Mouse (Mus musculus) MEL (cell line): ENCODE results near the gene Uxs1.

Experiments used
- CTCF ChIP-seq, 3 experiments: IDR thresholded peaks in 2 of 3; conservative IDR thresholded peaks in 1 of 3; 2 replicates each; pipeline ENCODE4 v1.5.1; 2011 to 2012; ENCODE audit warnings: low read length in 3 of 3, low read depth in 2 of 3, mild to moderate bottlenecking in 2 of 3, improper control_type of control experiment in 1 of 3, inconsistent platforms in 1 of 3, mixed read lengths in 1 of 3, moderate library complexity in 1 of 3; ENCODE audit not compliant: control insufficient read depth in 1 of 3, insufficient read depth in 1 of 3, poor library complexity in 1 of 3, severe bottlenecking in 1 of 3
- GABPA ChIP-seq: IDR thresholded peaks from 2 replicates; pipeline ENCODE4 v1.6.1; 2012; ENCODE audit warnings: low read depth, mild to moderate bottlenecking, inconsistent platforms, low read length, improper control_type of control experiment, moderate library complexity
- HCFC1 ChIP-seq: IDR thresholded peaks from 2 replicates; pipeline ENCODE4 v1.6.1; 2012; ENCODE audit warnings: low read depth, mild to moderate bottlenecking, inconsistent platforms, low read length, improper control_type of control experiment, moderate library complexity
- NRF1 ChIP-seq: IDR thresholded peaks from 2 replicates; pipeline ENCODE4 v1.6.1; 2014; ENCODE audit warnings: low read depth, mild to moderate bottlenecking, inconsistent platforms, low read length, improper control_type of control experiment, moderate library complexity; ENCODE audit not compliant: poor library complexity, insufficient read depth, severe bottlenecking
- POLR2A ChIP-seq, 2 experiments: IDR thresholded peaks; 2 replicates each; pipeline ENCODE4 v1.6.1; 2011 to 2012; ENCODE audit warnings: low read length in 2 of 2, mild to moderate bottlenecking in 2 of 2, control low read depth in 1 of 2, improper control_type of control experiment in 1 of 2, low read depth in 1 of 2, moderate library complexity in 1 of 2; ENCODE audit not compliant: control insufficient read depth in 1 of 2, insufficient read depth in 1 of 2, poor library complexity in 1 of 2
- USF2 ChIP-seq, 2 experiments: IDR thresholded peaks; 2 replicates each; pipeline ENCODE4 v1.6.1; 2011 to 2012; ENCODE audit warnings: improper control_type of control experiment in 2 of 2, low read length in 2 of 2, borderline replicate concordance in 1 of 2, inconsistent platforms in 1 of 2, low read depth in 1 of 2, mild to moderate bottlenecking in 1 of 2; ENCODE audit not compliant: insufficient read depth in 1 of 2

DNA sequence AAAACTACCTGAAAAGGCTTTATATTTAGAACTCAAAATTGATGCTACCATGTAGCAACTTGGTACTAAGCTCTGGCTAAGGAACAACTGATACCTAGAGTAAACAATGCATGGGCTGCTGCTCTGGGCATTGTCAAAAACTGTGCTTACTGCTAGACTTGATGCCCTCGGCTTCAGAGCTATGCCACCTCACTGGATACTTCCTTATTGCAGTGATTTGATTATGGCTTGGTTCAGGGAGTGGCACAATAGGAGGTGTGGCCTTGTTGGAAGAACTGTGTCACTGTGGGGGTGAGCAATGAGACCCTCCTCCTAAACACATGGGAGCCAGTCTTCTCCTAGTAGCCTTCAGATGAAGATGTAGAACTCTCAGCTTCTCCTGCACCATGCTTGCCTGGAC, 58.3 kb downstream of the Uxs1 start:
- TF ChIP-seq HCFC1 (no peak), CTCF (IDR thresholded peaks at IDR 0.05 in 2 of 3, conservative IDR thresholded peaks at IDR 0.05 in 1 of 3; ENCODE audit: control insufficient read depth in 1 of 3, insufficient read depth in 1 of 3, low read depth in 2 of 3, low read length in 3 of 3, poor library complexity in 1 of 3, severe bottlenecking in 1 of 3) (no peak), USF2 (IDR thresholded peaks at IDR 0.05; ENCODE audit: borderline replicate concordance in 1 of 2, insufficient read depth in 1 of 2, low read depth in 1 of 2, low read length in 2 of 2) (no peak), GABPA (no peak), NRF1 (no peak), POLR2A (IDR thresholded peaks at IDR 0.05; ENCODE audit: control insufficient read depth in 1 of 2, insufficient read depth in 1 of 2, low read depth in 1 of 2, low read length in 2 of 2, poor library complexity in 1 of 2) (no peak)
